Mouse (Mus musculus): ENCODE measurements at regions not wholly inside any gene's neighbourhood (a gene's known extent, or its start where the extent isn't known, plus 50 kb on each side); places are given as distances from the start of the nearest gene placed in this dataset.

- Histone ChIP-seq H3K4me1 (no peaks in the 10 kb centered on the region), H3K4me3 (no peak overlapping the region), H3K27me3 (ENCODE audit: low read depth, poor library complexity, severe bottlenecking) (no peaks in the 10 kb centered on the region), H3K27ac (no peak overlapping the region), H3K36me3 (no peaks in the 10 kb centered on the region), H3K9me3 (replicated peaks) (no peaks in the 10 kb centered on the region)
- DNase-seq (ENCODE audit: low spot score): no peak
- 93% methylated on average over 4 of the region's 4 CpGs for WGBS
Observed at GRCm38 (mm10) chr3:49096118-49096517, 661.0 kb downstream of the Pcdh18 start.

- no peak overlapping the region for H3K4me3 ChIP-seq
- 42% methylated on average over 11 of the region's 11 CpGs for WGBS
- H3K27ac ChIP-seq: no peak overlapping the region
- no peaks in the 10 kb centered on the region for H3K36me3 ChIP-seq
- H3K9me3 ChIP-seq (replicated peaks): no peaks in the 10 kb centered on the region
- H3K4me1 ChIP-seq: no peaks in the 10 kb centered on the region
- DNase-seq (ENCODE audit: low spot score): peak; percentile 51
- H3K27me3 ChIP-seq (ENCODE audit: low read depth, poor library complexity, severe bottlenecking): no peaks in the 10 kb centered on the region
Observed at GRCm38 (mm10) chr3:49093818-49094680, 663.1 kb downstream of the Pcdh18 start.

GRCm38 (mm10) chr3:49068801-49069200, 688.3 kb downstream of the Pcdh18 start:
- Histone ChIP-seq H3K4me3 (no peak overlapping the region), H3K4me1 (no peaks in the 10 kb centered on the region), H3K27ac (no peak overlapping the region), H3K27me3 (ENCODE audit: low read depth, poor library complexity, severe bottlenecking) (no peaks in the 10 kb centered on the region), H3K36me3 (no peaks in the 10 kb centered on the region), H3K9me3 (replicated peaks) (no peaks in the 10 kb centered on the region)
- no peak for DNase-seq (ENCODE audit: low spot score)

- WGBS: 80% methylated on average over 9 of the region's 9 CpGs
- no peaks in the 10 kb centered on the region for H3K36me3 ChIP-seq
- no peaks in the 10 kb centered on the region for H3K27me3 ChIP-seq (ENCODE audit: low read depth, poor library complexity, severe bottlenecking)
- no peak for DNase-seq (ENCODE audit: low spot score)
- no peaks in the 10 kb centered on the region for H3K9me3 ChIP-seq (replicated peaks)
- H3K27ac ChIP-seq: no peak overlapping the region
- H3K4me1 ChIP-seq: no peaks in the 10 kb centered on the region
- H3K4me3 ChIP-seq: no peak overlapping the region
Observed at GRCm38 (mm10) chr3:49062081-49062480, 695.0 kb downstream of the Pcdh18 start.

- H3K27ac ChIP-seq: no peak overlapping the region
- no peaks in the 10 kb centered on the region for H3K27me3 ChIP-seq (ENCODE audit: low read depth, poor library complexity, severe bottlenecking)
- H3K9me3 ChIP-seq (replicated peaks): no peaks in the 10 kb centered on the region
- WGBS: 72% methylated on average over 5 of the region's 5 CpGs
- no peaks in the 10 kb centered on the region for H3K4me1 ChIP-seq
- no peak overlapping the region for H3K4me3 ChIP-seq
- no peaks in the 10 kb centered on the region for H3K36me3 ChIP-seq
- DNase-seq (ENCODE audit: low spot score): no peak
Observed at GRCm38 (mm10) chr3:49032981-49033380, 724.1 kb downstream of the Pcdh18 start.

- 89% methylated on average over 6 of the region's 6 CpGs for WGBS
- Histone ChIP-seq H3K36me3 (no peaks in the 10 kb centered on the region), H3K4me3 (no peak overlapping the region), H3K9me3 (replicated peaks) (no peaks in the 10 kb centered on the region), H3K27me3 (ENCODE audit: low read depth, poor library complexity, severe bottlenecking) (no peaks in the 10 kb centered on the region), H3K27ac (no peak overlapping the region), H3K4me1 (no peaks in the 10 kb centered on the region)
- no peak for DNase-seq (ENCODE audit: low spot score)
Observed at GRCm38 (mm10) chr3:49009211-49009967, 747.7 kb downstream of the Pcdh18 start.
